Mouse (Mus musculus) erythroblast, embryonic 14.5 days (primary cell): ENCODE measurements around the gene Lpp. TPM values are rescaled to one million over a fixed set of nuclear protein-coding genes. Genes with fewer than 3 reads are reported as not detected.

ENCODE experiments used
- H3K27me3 ChIP-seq: 2 replicates; pipeline ENCODE4 v1.6.1; 2012; ENCODE audit warnings: inconsistent platforms; ENCODE audit not compliant: control insufficient read depth
- H3K36me3 ChIP-seq: 2 replicates; pipeline ENCODE4 v1.6.1; 2012; ENCODE audit warnings: mild to moderate bottlenecking, inconsistent platforms; ENCODE audit not compliant: control insufficient read depth
- H3K4me1 ChIP-seq: 2 replicates; pipeline ENCODE4 v1.6.1; 2012; ENCODE audit warnings: inconsistent platforms; ENCODE audit not compliant: control insufficient read depth
- H3K4me3 ChIP-seq: replicated peaks from 2 replicates; pipeline ENCODE3; 2012; ENCODE audit warnings: moderate library complexity, mild to moderate bottlenecking, inconsistent platforms
- H3K9me3 ChIP-seq: 2 replicates; pipeline ENCODE4 v1.6.1; 2012; ENCODE audit warnings: low read length, inconsistent platforms, mixed read lengths; ENCODE audit not compliant: control insufficient read depth
- GATA1 ChIP-seq: IDR thresholded peaks from 2 replicates; pipeline ENCODE4 v1.6.1; 2012; ENCODE audit warnings: low read length, inconsistent platforms, mixed read lengths
- TAL1 ChIP-seq: IDR thresholded peaks from 3 replicates; pipeline ENCODE4 v1.6.1; 2012; ENCODE audit warnings: low read length, inconsistent platforms, mixed read lengths
- polyA plus RNA-seq: library from polyadenylated mRNA; stranded (reverse); fragments of >175 nt; gene quantifications from 2 replicates; pipeline ENCODE4 v1.2.3, GENCODE M21; 2012

The Lpp gene
- polyA plus RNA-seq, 1 experiment, result not detected

- Histone ChIP-seq H3K9me3 (no peaks in the 10 kb centered on the region), H3K4me1 (no peaks in the 10 kb centered on the region), H3K4me3 (no peak overlapping the region), H3K36me3 (no peaks in the 10 kb centered on the region), H3K27me3 (no peaks in the 10 kb centered on the region)
- TF ChIP-seq GATA1 (no peak), TAL1 (no peak)
Observed at GRCm38 (mm10) chr16:24483527-24484101, 90.3 kb downstream of the Lpp start.

- Histone ChIP-seq H3K4me1 (no peaks in the 10 kb centered on the region), H3K4me3 (no peak overlapping the region), H3K9me3 (no peaks in the 10 kb centered on the region), H3K27me3 (no peaks in the 10 kb centered on the region), H3K36me3 (no peaks in the 10 kb centered on the region)
- TF ChIP-seq GATA1 (no peak), TAL1 (no peak)
Observed at GRCm38 (mm10) chr16:24487782-24488241, 94.5 kb downstream of the Lpp start.

GRCm38 (mm10) chr16:24489516-24490285, 96.4 kb downstream of the Lpp start:
- no peak overlapping the region for H3K4me3 ChIP-seq
- no peaks in the 10 kb centered on the region for H3K36me3 ChIP-seq
- no peaks in the 10 kb centered on the region for H3K27me3 ChIP-seq
- no peaks in the 10 kb centered on the region for H3K9me3 ChIP-seq
- TF ChIP-seq TAL1 (no peak), GATA1 (no peak)
- no peaks in the 10 kb centered on the region for H3K4me1 ChIP-seq

- Histone ChIP-seq H3K9me3 (no peaks in the 10 kb centered on the region), H3K4me1 (no peaks in the 10 kb centered on the region), H3K36me3 (no peaks in the 10 kb centered on the region), H3K4me3 (no peak overlapping the region), H3K27me3 (no peaks in the 10 kb centered on the region)
- no peak for TF ChIP-seq TAL1
- no peak for TF ChIP-seq GATA1
Observed at GRCm38 (mm10) chr16:24490751-24491485, 97.6 kb downstream of the Lpp start.

DNA sequence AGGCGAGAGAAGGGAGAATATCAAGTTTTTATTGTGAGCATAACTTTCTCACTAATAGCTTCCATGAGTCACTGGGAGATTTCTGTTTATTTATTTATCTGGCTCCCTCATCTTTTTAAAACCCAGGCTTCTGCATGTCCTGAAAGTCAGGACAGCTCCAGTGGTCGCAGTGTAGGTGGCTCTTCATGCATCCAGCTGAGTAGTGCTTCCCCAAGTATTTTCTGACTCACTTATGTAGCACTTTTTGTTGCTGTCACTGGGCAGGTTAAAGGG, 98.1 kb downstream of the Lpp start:
- Histone ChIP-seq H3K9me3 (no peaks in the 10 kb centered on the region), H3K27me3 (no peaks in the 10 kb centered on the region), H3K4me3 (no peak overlapping the region), H3K36me3 (no peaks in the 10 kb centered on the region), H3K4me1 (no peaks in the 10 kb centered on the region)
- TF ChIP-seq GATA1, result no peak
- TF ChIP-seq TAL1, result no peak

GRCm38 (mm10) chr16:24492194-24492940, 99.1 kb downstream of the Lpp start:
- TF ChIP-seq TAL1, result no peak
- TF ChIP-seq GATA1, result no peak
- no peaks in the 10 kb centered on the region for H3K4me1 ChIP-seq
- H3K27me3 ChIP-seq, result no peaks in the 10 kb centered on the region
- no peak overlapping the region for H3K4me3 ChIP-seq
- H3K36me3 ChIP-seq, result no peaks in the 10 kb centered on the region
- H3K9me3 ChIP-seq, result no peaks in the 10 kb centered on the region

DNA sequence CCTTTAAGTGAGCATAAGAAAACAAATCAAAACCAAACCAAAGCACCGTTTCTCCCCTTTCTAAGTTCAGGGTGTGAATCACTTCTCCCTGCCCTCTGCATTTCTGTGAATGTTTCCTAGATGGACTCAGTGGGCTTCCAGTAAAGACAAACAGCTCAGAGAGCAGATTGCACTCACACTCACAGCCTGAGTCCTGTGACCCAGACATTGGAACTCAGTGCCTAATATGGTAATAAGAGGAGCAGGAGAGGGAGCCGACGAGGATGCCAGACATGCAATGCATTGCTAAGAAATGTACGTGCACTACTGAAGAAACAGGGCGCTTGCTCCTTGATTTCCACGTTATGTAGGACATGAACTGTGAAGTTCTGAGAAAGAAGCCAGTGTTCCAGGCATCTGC, 101.2 kb downstream of the Lpp start:
- no peaks in the 10 kb centered on the region for H3K36me3 ChIP-seq
- no peak overlapping the region for H3K4me3 ChIP-seq
- no peak for TF ChIP-seq GATA1
- no peaks in the 10 kb centered on the region for H3K9me3 ChIP-seq
- H3K27me3 ChIP-seq, result no peaks in the 10 kb centered on the region
- H3K4me1 ChIP-seq, result no peaks in the 10 kb centered on the region

- H3K4me1 ChIP-seq, result no peaks in the 10 kb centered on the region
- no peak for TF ChIP-seq TAL1
- no peak for TF ChIP-seq GATA1
- H3K27me3 ChIP-seq, result no peaks in the 10 kb centered on the region
- no peaks in the 10 kb centered on the region for H3K9me3 ChIP-seq
- no peak overlapping the region for H3K4me3 ChIP-seq
- H3K36me3 ChIP-seq, result no peaks in the 10 kb centered on the region
Observed at GRCm38 (mm10) chr16:24495461-24495860, 102.2 kb downstream of the Lpp start.

GRCm38 (mm10) chr16:24496635-24497034, 103.3 kb downstream of the Lpp start:
- Histone ChIP-seq H3K27me3 (no peaks in the 10 kb centered on the region), H3K4me3 (no peak overlapping the region), H3K4me1 (no peaks in the 10 kb centered on the region), H3K36me3 (no peaks in the 10 kb centered on the region), H3K9me3 (no peaks in the 10 kb centered on the region)
- TF ChIP-seq GATA1 (no peak), TAL1 (no peak)
